Mouse (Mus musculus) cortical plate, adult 2 months (tissue): ENCODE results near the gene Dock8.

ENCODE experiments used
- CTCF ChIP-seq: fragments of 200-500 bp; IDR thresholded peaks from 2 replicates; pipeline ENCODE4 v1.5.1; 2011; ENCODE audit warnings: mild to moderate bottlenecking, control low read depth, low read length; ENCODE audit not compliant: insufficient read depth; ENCODE audit errors: extremely low read depth
- POLR2A ChIP-seq: fragments of 200-500 bp; IDR thresholded peaks from 2 replicates; pipeline ENCODE4 v1.6.1; 2011; ENCODE audit warnings: mild to moderate bottlenecking, low read length, control low read depth; ENCODE audit not compliant: insufficient read depth; ENCODE audit errors: extremely low read depth

GRCm38 (mm10) chr19:25055025-25055424, 55.7 kb downstream of the Dock8 start:
- no peak for TF ChIP-seq CTCF
- no peak for TF ChIP-seq POLR2A
